Mouse (Mus musculus) left cerebral cortex, postnatal 25 days (tissue): ENCODE measurements at regions not wholly inside any gene's neighbourhood (a gene's known extent, or its start where the extent isn't known, plus 50 kb on each side); places are given as distances from the start of the nearest gene placed in this dataset.

Experiments
- DNase-seq, 2 experiments: peaks; one replicate each; pipeline ENCODE4 v3.0.0; 2022; ENCODE audit warnings: low spot score in 2 of 2, mixed read lengths in 1 of 2
- intact Hi-C: fragments of 180-260 bp; cut with DNase I; formaldehyde crosslinking; loops from one replicate; pipeline ENCODE4 v1.15.1; 2025

DNA sequence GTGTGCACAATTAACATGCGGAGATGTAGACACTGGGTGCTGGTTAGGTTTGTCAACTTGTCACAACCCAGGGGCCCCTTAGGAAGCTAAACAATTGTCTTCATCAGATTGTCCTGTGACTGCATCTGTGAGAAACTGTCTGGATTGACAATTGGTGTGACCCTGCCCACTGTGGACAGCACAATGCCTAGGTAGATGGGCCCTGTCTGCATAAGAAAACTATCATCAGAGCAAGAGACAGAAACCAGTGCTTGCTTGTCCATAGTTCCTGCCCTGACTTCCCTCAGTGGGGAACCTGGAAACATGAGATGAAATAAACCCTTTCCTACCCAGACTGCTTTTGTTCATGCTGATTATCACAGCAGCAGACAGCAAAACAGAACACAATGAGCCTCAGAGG is 63.5 kb upstream of the Tyw5 start:
- DNase-seq: no peak
- intact Hi-C loops: loop anchor here (10.0 kb wide), 1 partner anchor 134 kb away; no protein-coding TSS in a partner anchor

GRCm38 (mm10) chr1:57472235-57472634 is 65.3 kb upstream of the Tyw5 start:
- intact Hi-C loops: loop anchor here (10.0 kb wide), 1 partner anchor 133 kb away; no protein-coding TSS in a partner anchor
- DNase-seq: no peak

GRCm38 (mm10) chr1:57477725-57478124 is 70.8 kb upstream of the Tyw5 start:
- no peak for DNase-seq
- intact Hi-C loops: loop anchor here (10.0 kb wide), 1 partner anchor 127 kb away; no protein-coding TSS in a partner anchor

DNA sequence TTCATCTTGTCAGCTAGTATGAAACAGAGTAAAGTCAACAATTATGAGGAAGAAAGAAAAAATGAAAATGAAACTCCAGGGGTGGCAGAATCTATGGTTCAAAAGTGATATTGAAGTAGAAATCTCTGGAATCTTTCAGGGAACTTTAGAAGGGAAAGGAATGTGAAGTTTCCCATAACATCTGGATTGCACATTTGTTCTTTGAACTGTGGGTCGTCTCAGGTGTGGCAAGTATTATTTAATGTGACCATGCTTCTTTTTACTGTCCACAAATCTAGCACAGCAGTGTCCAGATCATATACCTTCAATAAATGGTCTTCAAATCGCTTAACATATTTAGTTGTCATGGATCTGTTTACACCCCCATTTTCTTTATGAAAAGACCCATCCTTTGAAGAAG is 71.2 kb upstream of the Tyw5 start:
- no peak for DNase-seq
- intact Hi-C loops: loop anchor here (10.0 kb wide), 1 partner anchor 127 kb away; no protein-coding TSS in a partner anchor

- intact Hi-C loops: loop anchor here (10.0 kb wide), 1 partner anchor 126 kb away; no protein-coding TSS in a partner anchor
- peak in 1 of 2 experiments; percentile 30 for DNase-seq
Observed at GRCm38 (mm10) chr1:57478800-57479199, 71.9 kb upstream of the Tyw5 start.

- intact Hi-C loops: loop anchor here (10.0 kb wide), 1 partner anchor 125 kb away; no protein-coding TSS in a partner anchor
Observed at GRCm38 (mm10) chr1:57479566-57479965, 72.7 kb upstream of the Tyw5 start.

GRCm38 (mm10) chr1:57489176-57489575 is 82.3 kb upstream of the Tyw5 start:
- intact Hi-C loops: no loop called here
- DNase-seq: no peak

More at GRCm38 (mm10) chr1:57479566-57479965, 72.7 kb upstream of the Tyw5 start:
- DNase-seq: no peak

- no peak for DNase-seq
- intact Hi-C loops: no loop called here
Observed at GRCm38 (mm10) chr1:57489588-57489987, 82.7 kb upstream of the Tyw5 start.

DNA sequence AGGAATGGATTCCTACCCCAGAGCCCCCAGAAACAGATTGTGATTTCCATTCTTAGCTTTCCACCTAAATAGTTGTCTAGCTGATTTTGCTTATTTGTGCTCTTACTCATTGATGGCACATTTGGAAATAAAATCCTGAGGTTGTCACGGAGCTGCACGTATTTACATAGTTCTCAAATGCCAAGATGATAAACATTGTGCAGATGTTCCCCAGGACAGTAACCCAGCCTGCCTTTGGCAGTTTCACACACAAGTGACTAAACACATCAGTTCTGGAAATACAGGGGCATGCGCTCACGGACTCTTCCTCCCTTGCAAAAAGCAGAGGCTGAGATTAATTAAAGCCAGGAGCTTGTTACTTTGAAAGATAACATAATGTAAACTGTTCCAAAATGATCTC is 83.1 kb upstream of the Tyw5 start:
- intact Hi-C loops: no loop called here

GRCm38 (mm10) chr1:57492696-57493095 is 85.8 kb upstream of the Tyw5 start:
- DNase-seq: no peak
- intact Hi-C loops: no loop called here

More for the DNA sequence above, 83.1 kb upstream of the Tyw5 start:
- DNase-seq: peak in 1 of 2 experiments; percentile 12

GRCm38 (mm10) chr1:57497489-57498037 is 90.7 kb upstream of the Tyw5 start:
- intact Hi-C loops: no loop called here
- DNase-seq: no peak

DNA sequence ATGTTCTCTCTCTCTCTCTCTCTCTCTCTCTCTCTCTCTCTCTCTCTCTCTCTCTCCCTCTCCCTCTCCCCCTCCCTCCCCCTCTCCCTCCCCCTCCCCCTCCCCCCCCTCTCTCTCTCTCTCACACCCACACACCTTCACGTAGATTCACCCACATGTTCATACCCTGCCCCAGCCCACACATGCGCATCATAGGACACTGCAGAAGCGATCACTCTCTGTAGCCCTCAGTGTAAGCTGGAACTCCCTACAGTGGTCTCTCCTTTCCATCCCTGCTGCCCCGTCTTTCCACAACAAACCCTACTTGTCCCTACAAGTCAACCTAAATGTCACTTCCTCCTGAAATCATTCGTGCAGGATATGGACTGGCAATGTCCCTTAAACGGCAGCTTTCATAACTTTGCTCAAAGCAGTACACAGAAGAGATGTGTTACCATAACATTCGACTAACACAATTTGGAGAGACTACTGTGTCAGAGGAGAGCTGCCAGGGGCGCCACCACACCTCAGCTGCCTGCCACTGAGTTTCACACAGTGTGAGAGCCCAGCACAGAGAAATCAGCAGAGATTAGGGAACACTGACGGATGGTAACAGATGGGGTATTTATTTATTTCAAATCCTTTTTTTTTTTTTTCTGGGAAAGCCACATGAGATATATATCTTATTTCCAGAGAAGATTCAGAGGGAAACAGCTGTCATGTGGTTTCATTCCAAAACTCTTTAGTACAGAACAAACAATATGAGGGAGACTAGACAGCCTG is 103.6 kb upstream of the Tyw5 start:
- DNase-seq: peak; percentile 9 to 28
- intact Hi-C loops: no loop called here

DNA sequence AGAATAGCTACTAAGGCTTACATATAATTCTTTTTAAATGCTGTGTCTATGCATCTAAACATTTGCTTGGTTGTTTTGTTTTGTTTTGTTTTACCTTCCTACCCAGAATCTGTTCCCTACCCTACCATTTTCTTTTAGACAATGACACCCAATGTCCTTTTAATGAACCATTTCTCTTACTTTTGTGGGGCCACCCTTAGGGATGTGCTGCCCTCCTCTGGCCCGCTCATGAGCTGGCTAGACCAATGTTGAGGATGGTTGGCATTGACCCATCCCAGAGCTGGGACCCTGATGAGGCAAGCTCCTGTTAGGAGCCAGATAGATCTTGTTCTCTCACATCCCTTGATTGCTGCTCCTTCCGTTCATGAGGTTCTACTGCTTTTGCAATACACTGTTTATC is 105.0 kb upstream of the Tyw5 start:
- no peak for DNase-seq
- intact Hi-C loops: no loop called here

- intact Hi-C loops: no loop called here
- DNase-seq: no peak
Observed at GRCm38 (mm10) chr1:57512516-57512915, 105.6 kb upstream of the Tyw5 start.

- intact Hi-C loops: no loop called here
- DNase-seq: no peak
Observed at GRCm38 (mm10) chr1:57525965-57526364, 119.1 kb upstream of the Tyw5 start.

DNA sequence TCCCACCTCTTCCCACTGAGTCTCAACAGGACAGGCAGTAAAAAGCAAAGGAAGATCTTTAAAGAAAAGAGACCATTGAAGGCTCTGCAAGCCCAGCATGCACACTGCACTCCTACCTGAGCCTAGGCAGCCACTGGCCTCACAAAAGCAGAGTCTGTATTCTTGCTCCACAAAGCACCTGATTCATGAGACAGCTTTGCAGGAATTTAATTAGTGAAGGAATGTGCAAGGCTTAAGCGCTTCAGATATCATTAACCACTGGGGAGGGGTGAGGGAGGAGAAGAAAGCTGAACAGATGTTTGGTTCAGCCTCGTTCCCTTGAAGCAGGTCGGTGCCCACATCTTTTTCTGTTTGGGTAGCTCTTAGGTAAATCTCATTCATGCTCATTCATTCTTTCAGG is 121.8 kb upstream of the Tyw5 start:
- no peak for DNase-seq
- intact Hi-C loops: no loop called here

- DNase-seq: no peak
- intact Hi-C loops: no loop called here
Observed at GRCm38 (mm10) chr1:57529320-57529719, 122.4 kb upstream of the Tyw5 start.

DNA sequence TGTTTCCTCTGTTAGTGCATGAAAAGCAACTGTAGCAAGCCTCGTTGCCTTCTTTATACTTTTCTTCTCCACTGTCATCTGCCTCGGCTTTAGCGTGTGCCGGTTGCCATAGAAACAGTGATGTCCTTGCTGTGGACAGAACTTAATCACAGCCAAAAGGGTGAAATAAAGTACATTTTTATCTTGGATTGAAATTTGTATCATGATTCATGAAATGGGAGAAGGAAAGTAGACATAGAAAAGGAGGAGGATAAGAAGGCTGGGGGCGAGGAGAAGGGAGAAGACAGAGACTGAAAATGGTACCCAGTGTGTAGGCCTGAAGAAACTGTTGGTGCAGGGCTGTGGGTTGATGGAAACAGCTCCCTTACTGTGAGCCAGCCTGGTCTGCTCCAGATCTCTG is 130.5 kb upstream of the Tyw5 start:
- DNase-seq: peak; percentile 41 to 83
- intact Hi-C loops: loop anchor here (1.0 kb wide), 1 partner anchor 97 kb away; no protein-coding TSS in a partner anchor

- intact Hi-C loops: no loop called here
- no peak for DNase-seq
Observed at GRCm38 (mm10) chr1:57544684-57545083, 137.8 kb upstream of the Tyw5 start.

- no peak for DNase-seq
- intact Hi-C loops: no loop called here
Observed at GRCm38 (mm10) chr1:57545792-57546685, 139.1 kb upstream of the Tyw5 start.
